ENCODE assay signal across 16 mouse cellular contexts in genomic region chrX:99624515-99625179, GRCm38 (mm10).
"Had no signal": no experiment of that assay in that cellular context is flagged by ENCODE, and none has a peak within 500 bp of the region (broad histone marks: within the 10 kb centered on the region; RNA-seq: fewer than 3 reads in every experiment).

No protein-coding gene starts in this region.

- H3K27ac ChIP-seq: liver, embryonic 13.5 days; lung, embryonic 15.5 days; macrophage; midbrain, embryonic 12.5 days; neural tube, embryonic 15.5 days had no signal

- H3K36me3 ChIP-seq: liver, embryonic 13.5 days; lung, embryonic 15.5 days; midbrain, embryonic 12.5 days; neural tube, embryonic 15.5 days had no signal

- DNase-seq: kidney, adult 2 months; kidney, postnatal 14 days; kidney, postnatal 4 days; left cerebral cortex, postnatal 4 days; liver, embryonic 13.5 days; right cerebral cortex, adult 18-20 months; right cerebral cortex, postnatal 14 days; right cerebral cortex, postnatal 4 days; thymus, postnatal 25 days had no signal

- H3K4me1 ChIP-seq: liver, embryonic 13.5 days; lung, embryonic 15.5 days; midbrain, embryonic 12.5 days; neural tube, embryonic 15.5 days had no signal

- H3K9me3 ChIP-seq: liver, embryonic 13.5 days; lung, embryonic 15.5 days; midbrain, embryonic 12.5 days; neural tube, embryonic 15.5 days had no signal

- H3K4me3 ChIP-seq: liver, embryonic 13.5 days; lung, embryonic 15.5 days; midbrain, embryonic 12.5 days; myocyte; neural tube, embryonic 15.5 days had no signal

- H3K4me2 ChIP-seq: liver, embryonic 13.5 days; lung, embryonic 15.5 days; midbrain, embryonic 12.5 days; neural tube, embryonic 15.5 days had no signal

- H3K9ac ChIP-seq: liver, embryonic 13.5 days; lung, embryonic 15.5 days; midbrain, embryonic 12.5 days; neural tube, embryonic 15.5 days had no signal

- ATAC-seq: intestine, postnatal 0 days; midbrain, embryonic 16.5 days had no signal
